Mouse (Mus musculus) forebrain, embryonic 15.5 days (tissue): ENCODE data around the gene Zfp524. TPM values are rescaled to one million over a fixed set of nuclear protein-coding genes. Genes with fewer than 3 reads are reported as not detected.
A peak's percentile ranks its signal among the peaks of the same experiment; 100 is the strongest.

Experiments
- ATAC-seq: fragments of 200-750 bp; cut with Nextera tagmentation; replicated peaks from 2 replicates; pipeline ENCODE4 v1.8.0; 2017; ENCODE audit warnings: mild to moderate bottlenecking, moderate TSS enrichment, moderate library complexity
- H3K27ac ChIP-seq: fragments of 300-500 bp; sonication (generic); replicated peaks from 2 replicates; pipeline ENCODE4 v1.5.1; 2015; ENCODE audit warnings: mild to moderate bottlenecking, inconsistent platforms
- H3K27me3 ChIP-seq: fragments of 300-500 bp; sonication (generic); 2 replicates; pipeline ENCODE4 v1.6.1; 2015; ENCODE audit warnings: inconsistent platforms
- H3K36me3 ChIP-seq: fragments of 300-500 bp; sonication (generic); 2 replicates; pipeline ENCODE4 v1.6.1; 2015; ENCODE audit warnings: mild to moderate bottlenecking, inconsistent platforms
- H3K4me1 ChIP-seq: fragments of 300-500 bp; sonication (generic); 2 replicates; pipeline ENCODE4 v1.6.1; 2015; ENCODE audit warnings: inconsistent platforms
- H3K4me2 ChIP-seq: fragments of 300-500 bp; sonication (generic); replicated peaks from 2 replicates; pipeline ENCODE4 v1.6.1; 2015; ENCODE audit warnings: mild to moderate bottlenecking, inconsistent platforms
- H3K4me3 ChIP-seq: fragments of 300-500 bp; sonication (generic); 2 replicates; pipeline ENCODE4 v1.5.1; 2015; ENCODE audit warnings: mild to moderate bottlenecking, inconsistent platforms
- H3K9ac ChIP-seq: fragments of 300-500 bp; sonication (generic); replicated peaks from 2 replicates; pipeline ENCODE4 v1.6.1; 2015; ENCODE audit warnings: mild to moderate bottlenecking, inconsistent platforms
- H3K9me3 ChIP-seq: fragments of 300-500 bp; sonication (generic); 2 replicates; pipeline ENCODE4 v1.6.1; 2016; ENCODE audit warnings: inconsistent platforms
- whole genome bisulfite sequencing: fragments of 180-500 bp; shearing (Covaris S2); methylation state at CpG from one replicate; pipeline ENCODE4 v1.1.7; 2015; ENCODE audit warnings: mixed read lengths; 5-methylcytosine and 5-hydroxymethylcytosine counted together
- polyA plus RNA-seq: library from polyadenylated mRNA; unstranded; fragments of >200 nt; fragmentation: Nextera tagmentation; extraction: Ambion mirVana; gene quantifications from 2 replicates; pipeline ENCODE4 v1.2.1, GENCODE M21; 2015

Zfp524 gene
- polyA plus RNA-seq, 1 experiment from 2014 or later = 11.6 TPM

GRCm38 (mm10) chr7:5037467-5037866 is 23.3 kb downstream of the Zfp524 start:
- WGBS = 88% methylated on average over 8 of the region's 8 CpGs
- no peaks in the 10 kb centered on the region for H3K9me3 ChIP-seq

DNA sequence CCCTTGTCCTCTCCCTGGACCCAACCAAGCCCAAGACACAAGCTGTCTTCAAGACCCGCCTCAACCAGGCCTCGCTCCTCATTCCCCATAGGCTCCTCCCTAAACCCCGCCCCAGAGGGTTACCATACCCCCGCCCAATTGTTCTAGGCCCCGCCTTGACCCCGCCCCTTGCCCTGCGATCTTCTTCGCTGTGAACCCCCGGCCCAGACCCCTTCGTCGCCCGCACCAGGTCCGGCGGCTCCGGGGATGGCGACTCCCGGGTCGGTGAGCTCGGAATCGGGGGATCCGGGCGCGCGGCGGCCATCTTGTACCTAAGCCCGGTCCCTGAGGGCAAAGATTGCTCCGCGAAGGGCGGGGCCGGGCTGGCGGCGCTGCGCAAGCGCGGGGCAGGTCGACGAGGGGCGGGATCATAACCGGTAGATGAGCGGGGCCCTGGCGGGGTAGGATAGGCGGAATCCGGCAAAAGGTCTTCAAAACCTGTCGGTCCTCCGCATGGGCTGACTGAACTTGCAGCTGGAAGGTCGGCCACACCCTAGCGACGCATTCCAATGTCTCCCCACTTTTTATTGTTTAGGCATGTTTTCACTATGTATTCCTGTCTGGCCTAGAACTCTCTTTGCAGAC is 24.0 kb downstream of the Zfp524 start, which contains the start of gene Zfp784:
Gene Zfp784 (minus strand): TSS at position 338 of the 624 bp plus-strand sequence.
- ATAC-seq = peak; percentile 97
- H3K27me3 ChIP-seq = no peaks in the 10 kb centered on the region
- H3K4me1 ChIP-seq = peaks cover 22% of the 10 kb centered on the region
- WGBS = under 1% methylated on average over 48 of the region's 48 CpGs
- peak within 1 kb of the TSS; percentile 98 for H3K27ac ChIP-seq
- H3K4me3 ChIP-seq = peak within 1 kb of the TSS; percentile 96
- H3K9me3 ChIP-seq = no peaks in the 10 kb centered on the region
- peak within 1 kb of the TSS; percentile 58 for H3K4me2 ChIP-seq
- peak within 1 kb of the TSS; percentile 87 for H3K9ac ChIP-seq
- peaks cover 31% of the 10 kb centered on the region for H3K36me3 ChIP-seq

More at GRCm38 (mm10) chr7:5037467-5037866, 23.3 kb downstream of the Zfp524 start:
- H3K4me2 ChIP-seq = peak overlapping the region; percentile 58
- peak overlapping the region; percentile 98 for H3K27ac ChIP-seq
- ATAC-seq = no peak
- no peaks in the 10 kb centered on the region for H3K27me3 ChIP-seq
- H3K36me3 ChIP-seq = peaks cover 38% of the 10 kb centered on the region
- peak overlapping the region; percentile 96 for H3K4me3 ChIP-seq
- H3K4me1 ChIP-seq = peaks cover 22% of the 10 kb centered on the region
- peak overlapping the region; percentile 87; the same call in 1 of the 2 replicates for H3K9ac ChIP-seq

DNA sequence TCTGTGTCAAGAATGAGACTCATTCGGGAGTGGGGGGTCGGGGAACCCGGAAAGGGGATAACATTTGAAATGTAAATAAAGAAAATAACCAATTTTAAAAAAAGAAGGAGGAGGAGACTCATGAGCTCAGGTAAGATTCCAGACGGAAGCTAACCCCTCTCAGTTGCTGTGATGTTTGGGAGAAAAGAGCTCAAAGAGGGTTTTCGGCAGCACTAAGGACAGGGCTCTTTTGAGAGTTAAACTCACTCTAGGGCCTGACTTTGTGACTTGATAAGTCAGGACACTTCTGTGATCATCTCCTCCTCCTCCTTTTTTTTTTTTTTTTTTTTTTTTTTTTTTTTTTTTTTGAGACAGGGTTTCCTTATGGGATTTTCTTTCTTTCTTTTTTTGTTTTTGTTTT is 24.7 kb downstream of the Zfp524 start:
- H3K4me2 ChIP-seq = peak overlapping the region; percentile 58
- WGBS = 32% methylated on average over 5 of the region's 5 CpGs
- ATAC-seq = no peak
- H3K9me3 ChIP-seq = no peaks in the 10 kb centered on the region
- H3K9ac ChIP-seq = peak overlapping the region; percentile 87
- peak overlapping the region; percentile 96 for H3K4me3 ChIP-seq
- H3K27ac ChIP-seq = 0 out of 2 replicates have a peak overlapping the region, but pooled peaks have one; percentile 98
- peaks cover 22% of the 10 kb centered on the region for H3K4me1 ChIP-seq
- no peaks in the 10 kb centered on the region for H3K27me3 ChIP-seq
- peaks cover 24% of the 10 kb centered on the region for H3K36me3 ChIP-seq

DNA sequence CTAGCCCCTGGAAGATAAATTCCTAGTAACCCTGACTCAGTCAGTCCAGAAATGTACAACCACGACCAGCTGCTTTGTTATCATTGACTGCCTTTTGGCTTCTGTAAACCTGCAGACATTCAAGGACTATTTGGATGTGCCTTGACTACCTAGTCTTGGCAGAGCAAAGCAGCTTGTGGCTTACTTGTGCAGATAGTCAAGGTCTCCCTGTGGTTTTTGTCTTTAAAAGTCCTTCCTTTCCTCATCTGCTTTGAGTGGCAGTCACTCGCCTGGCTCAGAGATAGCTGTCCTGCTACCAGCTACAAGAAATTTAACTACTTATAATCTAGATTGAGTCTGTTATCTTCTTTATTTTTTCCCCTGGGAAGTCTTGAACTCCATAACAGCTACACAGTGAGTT is 30.8 kb downstream of the Zfp524 start:
- Histone ChIP-seq H3K4me2 (no peak overlapping the region), H3K36me3 (no peaks in the 10 kb centered on the region), H3K4me1 (no peaks in the 10 kb centered on the region), H3K4me3 (no peak overlapping the region), H3K9me3 (no peaks in the 10 kb centered on the region), H3K9ac (no peak overlapping the region), H3K27ac (no peak overlapping the region), H3K27me3 (no peaks in the 10 kb centered on the region)
- WGBS = 83% methylated on average over 2 of the region's 2 CpGs
- no peak for ATAC-seq

DNA sequence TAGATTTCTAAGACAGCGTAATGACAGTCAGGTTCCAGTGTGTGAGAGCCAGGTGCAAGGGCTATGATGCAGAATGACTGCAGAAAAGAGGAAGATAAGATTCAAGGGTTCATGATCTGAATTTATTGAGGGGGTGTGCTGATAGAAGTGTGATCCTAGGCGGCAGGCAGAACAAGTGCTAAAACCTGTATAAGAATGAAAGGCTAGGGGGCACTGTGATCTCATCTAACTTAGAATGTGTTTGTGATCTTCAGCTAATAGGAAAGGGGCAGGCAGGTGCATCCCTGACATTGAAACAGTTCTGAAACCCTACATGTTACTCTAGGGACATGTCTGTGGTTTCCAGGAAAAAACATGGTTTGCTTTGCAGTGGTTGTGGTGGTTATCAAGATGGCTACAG is 31.9 kb downstream of the Zfp524 start:
- H3K27ac ChIP-seq = no peak overlapping the region
- no peak overlapping the region for H3K4me3 ChIP-seq
- H3K4me2 ChIP-seq = no peak overlapping the region
- H3K9me3 ChIP-seq = no peaks in the 10 kb centered on the region
- H3K9ac ChIP-seq = no peak overlapping the region
- H3K27me3 ChIP-seq = no peaks in the 10 kb centered on the region
- H3K4me1 ChIP-seq = peaks cover 8% of the 10 kb centered on the region
- ATAC-seq = no peak
- H3K36me3 ChIP-seq = no peaks in the 10 kb centered on the region
- WGBS = 77% methylated on average over 2 of the region's 2 CpGs

DNA sequence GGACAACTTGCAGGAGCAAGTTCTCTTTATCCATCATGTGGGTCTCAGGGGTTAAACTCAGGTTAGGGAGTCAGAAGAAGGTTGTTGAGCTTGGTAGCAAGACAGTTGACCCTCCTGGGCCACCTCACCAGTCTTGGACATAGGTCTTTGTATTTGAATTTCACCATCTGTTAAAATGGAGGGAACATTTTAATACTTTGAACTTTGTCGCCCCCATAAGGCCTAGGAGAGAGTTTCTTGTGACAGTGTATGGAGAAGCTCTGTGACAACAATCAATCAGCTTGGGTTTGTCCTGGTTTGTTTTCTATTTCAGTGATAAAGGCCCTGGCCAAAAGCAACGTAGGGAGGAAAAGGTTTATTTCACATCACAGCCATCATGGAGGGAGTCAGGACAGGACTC is 33.1 kb downstream of the Zfp524 start:
- no peak overlapping the region for H3K9ac ChIP-seq
- peaks cover 14% of the 10 kb centered on the region for H3K4me1 ChIP-seq
- H3K4me3 ChIP-seq = no peak overlapping the region
- no peak for ATAC-seq
- no peak overlapping the region for H3K4me2 ChIP-seq
- WGBS = 24% methylated on average over 2 of the region's 2 CpGs
- no peaks in the 10 kb centered on the region for H3K9me3 ChIP-seq
- H3K27me3 ChIP-seq = no peaks in the 10 kb centered on the region
- H3K27ac ChIP-seq = no peak overlapping the region
- H3K36me3 ChIP-seq = no peaks in the 10 kb centered on the region

DNA sequence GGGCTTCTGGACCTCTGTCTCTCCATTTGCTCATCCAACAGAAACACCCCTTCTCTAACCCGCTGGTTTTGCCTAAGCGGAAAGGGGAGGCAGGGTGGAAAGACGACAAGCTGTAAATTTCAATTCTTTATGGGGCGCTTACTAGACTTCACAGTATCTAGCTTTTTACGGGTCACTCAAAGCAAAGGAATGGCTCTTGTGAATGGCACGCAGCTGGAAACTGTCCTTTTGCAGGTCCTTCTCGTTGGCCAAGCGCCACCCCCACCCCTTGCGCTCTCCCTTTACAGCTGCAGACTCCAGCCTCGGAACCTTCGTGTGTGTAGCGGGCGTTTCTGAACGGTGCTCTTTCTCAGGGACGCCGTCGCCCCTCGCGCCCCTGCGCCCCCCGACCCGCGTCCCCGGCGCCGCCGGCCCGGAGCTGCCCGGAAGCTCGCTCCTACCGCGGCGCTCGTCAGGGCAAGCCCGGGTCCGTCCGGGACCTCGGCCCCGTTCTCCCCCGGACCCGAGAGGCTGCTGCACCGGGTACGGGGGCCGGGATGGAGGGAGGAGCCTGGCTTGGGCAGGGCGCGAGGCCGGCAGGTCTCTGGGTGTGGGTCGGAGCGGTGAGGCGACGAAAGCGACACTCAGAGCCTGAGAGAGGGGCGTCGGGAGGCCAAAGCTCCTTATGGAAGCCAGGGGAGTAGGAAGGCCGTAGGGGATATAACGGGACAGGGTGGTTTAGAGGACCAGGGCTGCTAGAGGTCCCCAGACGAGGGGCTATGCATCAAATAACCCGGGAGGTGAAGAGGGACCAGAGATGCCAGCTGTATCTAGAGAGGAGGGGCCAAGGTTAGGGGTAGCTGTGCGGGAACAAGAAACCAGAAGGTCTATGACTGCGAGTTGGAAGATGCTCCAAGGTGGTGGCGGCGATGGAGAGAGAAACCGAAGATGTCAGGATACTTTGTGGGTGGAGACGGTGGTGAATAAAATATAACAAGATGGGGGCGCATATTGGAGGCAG is 37.3 kb downstream of the Zfp524 start, which contains the start of gene Zfp580:
Gene Zfp580 (plus strand): TSS at position 346 of the 1,000 bp plus-strand sequence.
- H3K9ac ChIP-seq = peak within 1 kb of the TSS; percentile 83
- peak; percentile 82 for ATAC-seq
- H3K9me3 ChIP-seq = no peaks in the 10 kb centered on the region
- WGBS = 1% methylated on average over 64 of the region's 65 CpGs
- peaks cover 46% of the 10 kb centered on the region for H3K4me1 ChIP-seq
- peak within 1 kb of the TSS; percentile 84 for H3K4me2 ChIP-seq
- peaks cover 36% of the 10 kb centered on the region for H3K27me3 ChIP-seq
- H3K4me3 ChIP-seq = peak within 1 kb of the TSS; percentile 73
- H3K27ac ChIP-seq = peak within 1 kb of the TSS; percentile 81
- H3K36me3 ChIP-seq = no peaks in the 10 kb centered on the region

- no peak for ATAC-seq
- H3K27ac ChIP-seq = 0 out of 2 replicates have a peak overlapping the region, but pooled peaks have one; percentile 81
- peaks cover 40% of the 10 kb centered on the region for H3K27me3 ChIP-seq
- 5% methylated on average over 12 of the region's 12 CpGs for WGBS
- H3K9ac ChIP-seq = peak overlapping the region; percentile 83
- no peaks in the 10 kb centered on the region for H3K36me3 ChIP-seq
- H3K4me2 ChIP-seq = peak overlapping the region; percentile 84
- peaks cover 54% of the 10 kb centered on the region for H3K4me1 ChIP-seq
- H3K4me3 ChIP-seq = peak overlapping the region; percentile 73
- no peaks in the 10 kb centered on the region for H3K9me3 ChIP-seq
Observed at GRCm38 (mm10) chr7:5052438-5052837, 38.2 kb downstream of the Zfp524 start.

DNA sequence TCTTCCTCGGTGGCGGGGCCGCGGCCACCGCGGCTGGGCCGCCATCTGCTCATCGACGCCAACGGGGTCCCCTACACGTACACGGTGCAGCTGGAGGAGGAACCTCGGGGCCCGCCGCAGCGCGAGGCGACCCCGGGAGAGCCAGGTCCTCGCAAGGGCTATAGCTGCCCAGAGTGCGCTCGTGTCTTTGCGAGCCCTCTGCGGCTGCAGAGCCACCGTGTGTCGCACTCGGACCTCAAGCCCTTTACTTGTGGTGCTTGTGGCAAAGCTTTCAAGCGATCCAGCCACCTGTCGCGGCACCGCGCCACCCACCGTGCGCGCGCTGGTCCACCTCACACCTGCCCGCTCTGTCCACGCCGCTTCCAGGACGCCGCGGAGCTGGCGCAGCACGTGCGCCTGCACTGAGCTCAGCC is 38.7 kb downstream of the Zfp524 start:
- Histone ChIP-seq H3K36me3 (no peaks in the 10 kb centered on the region), H3K27me3 (peaks cover 45% of the 10 kb centered on the region), H3K4me2 (peak overlapping the region; percentile 84), H3K27ac (no peak overlapping the region), H3K9me3 (no peaks in the 10 kb centered on the region), H3K9ac (peak overlapping the region; percentile 83), H3K4me1 (peaks cover 59% of the 10 kb centered on the region), H3K4me3 (peak overlapping the region; percentile 73)
- 4% methylated on average over 45 of the region's 45 CpGs for WGBS
- ATAC-seq = no peak

GRCm38 (mm10) chr7:5053456-5054179 is 39.4 kb downstream of the Zfp524 start:
- Histone ChIP-seq H3K27me3 (peaks cover 46% of the 10 kb centered on the region), H3K36me3 (no peaks in the 10 kb centered on the region), H3K4me2 (peak overlapping the region; percentile 84), H3K4me3 (peak overlapping the region; percentile 73), H3K27ac (no peak overlapping the region), H3K9me3 (no peaks in the 10 kb centered on the region), H3K9ac (peak overlapping the region; percentile 83), H3K4me1 (peaks cover 60% of the 10 kb centered on the region)
- 8% methylated on average over 32 of the region's 32 CpGs for WGBS
- ATAC-seq = no peak

DNA sequence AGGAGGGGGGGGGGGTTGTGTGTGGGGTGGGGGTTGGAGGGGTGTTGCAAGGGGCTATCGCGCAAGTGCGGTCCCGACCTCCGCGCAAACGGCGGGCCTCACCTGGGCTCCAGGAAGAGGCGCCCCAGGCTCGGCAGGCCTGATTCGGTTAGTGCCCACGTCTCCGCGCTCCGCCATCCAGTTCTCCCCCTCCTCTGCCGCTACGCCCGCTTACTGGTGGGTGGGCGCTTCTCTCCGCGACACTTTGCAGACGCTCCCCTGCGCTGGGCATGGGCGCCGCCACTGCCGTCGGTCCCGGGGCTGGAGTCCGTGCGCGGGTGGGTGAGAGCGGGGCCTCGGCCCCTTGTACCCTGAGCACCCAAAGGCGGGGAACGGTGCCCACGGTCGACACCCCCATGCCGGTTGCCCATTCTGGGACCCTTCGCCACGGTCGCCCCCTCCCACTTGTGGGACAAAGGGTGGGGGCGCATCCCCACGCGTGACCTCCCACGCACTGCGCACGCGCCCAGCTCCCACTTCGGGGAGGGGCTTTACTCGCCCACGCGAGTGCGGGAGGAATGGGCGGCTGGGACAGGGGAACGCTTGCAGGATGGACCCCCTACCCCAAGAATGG is 42.5 kb downstream of the Zfp524 start:
- Histone ChIP-seq H3K4me3 (peak overlapping the region; percentile 63), H3K27me3 (peaks cover 46% of the 10 kb centered on the region), H3K9ac (peak overlapping the region; percentile 78), H3K4me2 (peak overlapping the region; percentile 67), H3K9me3 (no peaks in the 10 kb centered on the region), H3K36me3 (no peaks in the 10 kb centered on the region), H3K27ac (peak overlapping the region; percentile 62; the same call in 1 of the 2 replicates), H3K4me1 (peaks cover 68% of the 10 kb centered on the region)
- WGBS = under 1% methylated on average over 55 of the region's 55 CpGs
- no peak for ATAC-seq
